Mouse (Mus musculus): ENCODE measurements at regions not wholly inside any gene's neighbourhood (a gene's known extent, or its start where the extent isn't known, plus 50 kb on each side); places are given as distances from the start of the nearest gene placed in this dataset.

DNA sequence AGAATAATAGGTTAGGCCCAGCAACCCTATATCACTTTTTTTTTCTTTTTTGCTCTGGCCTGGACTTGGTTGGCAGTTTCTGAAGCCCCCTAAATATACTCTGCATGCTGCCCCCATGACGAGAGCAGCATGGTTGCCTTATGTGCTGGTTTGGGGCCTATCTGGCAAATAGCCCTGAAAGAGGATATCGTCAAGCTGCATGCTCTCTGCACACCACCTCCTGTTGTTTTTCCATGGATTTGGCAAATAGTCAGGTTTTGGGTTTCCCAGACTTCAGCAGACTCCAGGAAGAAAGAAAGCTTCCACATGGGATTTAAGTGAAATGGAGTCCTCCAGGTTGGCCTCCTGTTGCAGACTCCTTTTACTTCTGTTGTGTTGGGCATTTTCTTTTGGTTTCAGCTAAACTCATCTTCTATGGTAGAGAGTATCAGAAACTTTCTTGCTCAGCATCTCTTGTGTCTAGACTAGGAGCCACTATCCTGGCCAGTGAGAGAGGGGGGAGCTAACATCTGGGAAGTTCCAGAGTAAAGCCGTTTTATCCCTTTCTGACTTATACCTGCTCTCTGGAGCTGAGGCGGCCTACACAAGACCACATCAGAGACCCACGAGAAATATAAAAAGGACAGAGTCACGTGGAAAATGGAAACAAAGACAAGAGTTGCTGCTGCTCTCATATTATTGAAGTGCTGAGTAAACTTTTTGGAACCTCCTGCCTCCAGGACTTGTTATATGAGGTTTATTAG lies 140.4 kb upstream of the Egfl6 start:
- no peak for DNase-seq (ENCODE audit: low spot score in 2 of 2)

DNA sequence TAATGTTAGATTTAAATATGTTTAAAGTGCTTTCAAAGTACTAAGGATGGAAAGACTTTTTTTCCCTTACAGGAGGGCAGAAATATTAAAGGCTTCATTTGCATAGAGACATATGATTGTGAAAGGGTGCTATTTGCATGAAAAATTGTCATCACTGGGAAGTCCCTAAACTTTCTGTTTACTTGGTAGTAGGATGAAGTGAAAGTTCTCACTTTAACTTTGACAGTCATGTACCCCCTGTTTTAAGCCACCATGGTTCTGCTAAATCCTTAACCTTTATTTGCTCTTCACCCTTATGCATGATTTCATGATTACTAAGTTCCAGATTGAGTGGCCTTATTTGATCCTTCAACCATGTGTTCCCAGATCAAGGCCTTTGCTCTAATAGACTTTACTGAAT lies 132.6 kb upstream of the Egfl6 start:
- DNase-seq (ENCODE audit: low spot score in 2 of 2) = no peak

DNA sequence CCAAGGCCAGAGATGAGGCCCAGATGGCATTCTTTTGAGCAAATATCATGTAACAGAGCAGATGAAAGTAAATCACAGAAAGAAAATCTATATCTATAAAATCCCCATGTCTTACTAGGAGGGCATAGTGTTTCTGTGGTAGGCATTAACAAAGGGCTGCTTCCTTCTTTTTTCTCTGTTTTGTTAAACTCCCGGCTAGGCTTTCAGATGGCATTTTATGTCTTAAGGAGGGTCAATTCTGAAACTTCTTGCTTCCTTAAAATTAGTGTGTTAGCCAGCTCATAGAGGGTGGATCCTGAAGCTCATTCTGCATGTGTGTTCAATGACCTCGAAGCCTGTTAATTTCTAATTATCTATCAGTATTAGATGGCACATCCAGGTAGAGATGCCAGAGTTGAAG lies 123.8 kb upstream of the Egfl6 start:
- no peak for DNase-seq (ENCODE audit: low spot score in 2 of 2)

DNA sequence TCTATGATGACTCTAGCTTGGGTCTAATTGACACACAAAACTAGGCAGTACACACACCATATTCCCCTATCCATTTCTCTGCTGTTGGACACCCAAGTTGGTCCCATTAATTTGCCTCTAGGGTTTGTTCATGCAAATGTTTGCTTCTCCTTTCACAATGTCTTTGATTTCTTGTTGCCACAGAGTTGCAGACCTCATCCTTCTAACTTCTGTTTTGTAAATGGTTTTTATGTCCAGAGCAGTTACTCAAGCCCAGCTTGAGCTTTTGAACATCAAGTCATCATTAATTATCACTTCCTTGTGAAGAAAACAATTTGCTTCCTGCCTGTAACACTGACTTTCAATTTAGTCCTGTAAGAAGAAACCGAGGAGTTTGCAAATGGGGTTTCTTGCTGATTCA lies 122.6 kb upstream of the Egfl6 start:
- DNase-seq (ENCODE audit: low spot score in 2 of 2) = no peak

DNA sequence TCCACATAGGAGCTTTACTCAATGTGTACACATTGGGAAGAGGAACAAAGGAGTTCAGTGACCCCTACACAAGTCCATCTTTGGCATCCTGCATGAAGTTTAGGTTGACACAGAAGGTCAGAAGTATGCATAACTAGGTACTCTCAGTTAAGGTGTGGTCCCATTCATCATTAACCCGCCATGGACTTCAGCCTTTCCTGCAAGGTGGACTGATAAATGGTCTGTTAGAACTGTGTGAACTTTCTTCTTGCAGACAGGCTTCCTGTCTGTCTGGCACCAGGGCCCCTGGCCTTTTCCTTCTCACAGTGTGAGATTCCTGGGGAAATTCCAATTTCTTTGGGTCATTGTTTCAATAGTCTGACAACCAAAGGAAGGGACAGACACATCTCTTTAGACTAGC lies 121.5 kb upstream of the Egfl6 start:
- no peak for DNase-seq (ENCODE audit: low spot score in 2 of 2)

DNA sequence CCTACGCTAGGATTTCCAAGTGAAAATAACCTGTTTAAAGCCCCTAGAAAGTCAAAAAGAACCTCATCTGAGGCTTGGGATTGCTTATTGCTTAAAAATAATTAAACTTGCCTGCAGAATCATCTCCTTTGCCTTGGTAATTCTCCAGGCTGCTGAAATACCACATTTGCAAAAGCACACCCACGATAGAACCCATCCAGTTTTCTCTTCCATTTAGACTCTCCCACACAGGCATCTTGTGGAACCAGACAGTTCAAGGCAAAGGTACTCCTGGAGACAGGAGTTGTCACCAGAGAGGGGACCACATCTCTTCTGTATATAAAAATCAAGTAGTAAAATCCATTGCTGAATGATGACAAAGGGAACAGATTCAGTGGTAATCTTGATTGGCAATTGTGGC lies 118.8 kb upstream of the Egfl6 start:
- DNase-seq (ENCODE audit: low spot score in 2 of 2) = no peak

DNA sequence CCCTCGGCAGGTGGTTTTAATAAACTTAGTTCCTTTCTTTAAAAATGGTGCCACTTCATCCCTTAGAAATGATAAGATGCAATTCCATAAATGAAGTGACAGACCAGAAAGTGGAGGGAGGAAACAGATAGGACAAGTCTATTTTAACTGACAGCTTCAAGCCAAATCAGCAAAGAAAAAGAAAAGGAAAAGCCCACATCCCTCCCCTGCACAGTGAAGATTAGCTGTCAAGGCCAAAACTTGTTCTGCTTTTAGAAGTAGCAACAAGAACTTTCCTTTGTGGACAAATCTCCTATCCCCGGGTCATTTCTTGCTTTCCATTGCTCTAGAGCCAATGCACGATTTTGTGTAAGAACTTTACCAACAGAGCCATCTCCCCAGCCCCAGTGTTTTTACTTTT lies 108.7 kb upstream of the Egfl6 start:
- no peak for DNase-seq (ENCODE audit: low spot score in 2 of 2)

DNA sequence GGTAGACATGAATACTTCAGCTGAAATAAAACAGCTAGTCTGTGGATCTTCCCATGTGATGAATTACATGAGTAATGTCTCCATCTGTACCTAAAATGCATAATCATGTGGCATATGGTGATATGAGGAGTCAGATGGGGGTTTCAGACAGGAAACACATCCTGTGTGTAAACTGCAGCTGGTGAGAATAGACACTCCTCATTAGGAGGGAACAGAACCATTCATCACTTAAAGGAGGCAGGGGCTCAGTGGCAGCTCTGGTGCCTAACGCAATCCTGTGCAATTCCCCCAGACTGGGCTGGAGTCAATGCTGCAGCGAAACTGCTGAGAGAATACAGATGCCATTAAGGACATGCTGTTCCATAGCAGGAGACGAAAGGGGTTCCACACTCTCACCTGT lies 103.3 kb upstream of the Egfl6 start:
- no peak for DNase-seq (ENCODE audit: low spot score in 2 of 2)

DNA sequence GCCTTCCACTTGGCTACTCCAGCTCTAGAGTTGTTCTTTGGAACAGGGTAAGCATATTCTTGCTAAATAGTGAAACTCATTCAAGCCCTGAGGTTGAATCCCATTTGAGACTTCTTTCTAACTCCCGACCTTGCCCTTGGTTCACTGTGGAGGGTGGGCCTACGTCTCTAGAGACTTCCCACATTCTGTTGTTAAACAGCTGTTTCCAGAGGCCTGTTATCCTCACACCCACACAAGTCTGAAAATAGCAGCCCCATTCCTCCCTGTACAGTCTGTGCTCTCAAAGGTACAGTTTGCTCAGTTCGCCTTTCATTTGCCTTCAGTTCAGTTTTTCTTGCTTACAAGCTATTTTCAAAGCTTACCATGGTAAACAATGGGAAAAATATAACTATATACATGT lies 87.9 kb upstream of the Egfl6 start:
- DNase-seq (ENCODE audit: low spot score in 2 of 2) = no peak

DNA sequence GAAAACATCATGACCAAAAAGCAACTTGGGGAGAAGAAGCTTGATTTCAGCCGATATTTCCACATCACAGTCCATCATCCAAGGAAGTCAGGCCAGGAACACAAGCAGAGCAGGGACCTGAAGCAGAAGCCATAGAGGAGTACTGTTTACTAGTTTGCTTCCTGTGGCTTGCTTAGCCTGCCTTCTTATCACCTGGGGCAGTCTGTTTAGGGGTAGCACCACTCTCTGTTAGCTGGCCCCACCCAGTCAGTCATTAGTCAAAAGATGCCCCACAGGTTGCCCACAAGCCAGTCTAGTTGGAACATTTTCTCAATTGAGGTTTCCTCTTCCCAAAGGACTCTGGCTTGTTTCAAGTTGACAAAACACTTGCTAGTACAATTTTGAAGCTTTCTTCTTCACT lies 87.1 kb upstream of the Egfl6 start:
- DNase-seq (ENCODE audit: low spot score in 2 of 2) = no peak

DNA sequence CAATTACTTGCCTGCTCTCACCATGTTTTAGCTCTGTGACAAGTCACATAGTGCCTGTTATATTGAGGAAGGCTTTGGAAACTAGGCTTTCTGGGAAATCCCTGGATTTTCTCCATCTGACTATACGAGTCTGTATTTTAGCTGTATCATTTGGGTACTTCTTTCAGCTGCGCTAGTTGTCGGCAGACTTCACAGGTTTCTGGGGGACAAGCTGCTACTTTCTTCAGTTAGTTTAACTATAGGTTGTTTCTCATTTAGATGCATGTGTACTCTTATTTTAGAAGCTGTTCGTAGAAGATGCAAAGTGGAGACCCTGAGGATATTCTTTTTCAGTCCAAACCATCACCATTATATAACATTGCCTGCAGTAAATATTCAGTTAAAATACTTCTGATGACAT lies 86.3 kb upstream of the Egfl6 start:
- no peak for DNase-seq (ENCODE audit: low spot score in 2 of 2)

DNA sequence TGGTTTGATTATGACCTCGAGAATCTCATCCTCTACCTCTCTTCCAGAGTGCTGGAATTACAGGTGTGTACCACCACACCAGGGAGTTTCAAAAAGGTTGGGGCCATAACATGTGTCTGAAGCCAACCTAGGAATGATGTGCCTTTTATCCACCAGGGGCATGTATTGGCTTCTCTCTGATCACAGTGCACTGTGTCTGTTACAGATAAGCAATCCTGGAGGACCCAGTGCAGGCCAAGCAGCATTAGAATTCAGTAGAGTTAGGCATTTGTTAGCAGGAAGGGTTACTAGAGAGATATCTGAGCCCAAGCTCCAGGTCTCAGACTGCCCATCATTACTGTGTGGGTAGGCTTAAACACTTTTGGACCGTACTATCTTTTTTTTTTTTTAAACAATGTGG lies 80.8 kb upstream of the Egfl6 start:
- DNase-seq (ENCODE audit: low spot score in 2 of 2) = no peak

DNA sequence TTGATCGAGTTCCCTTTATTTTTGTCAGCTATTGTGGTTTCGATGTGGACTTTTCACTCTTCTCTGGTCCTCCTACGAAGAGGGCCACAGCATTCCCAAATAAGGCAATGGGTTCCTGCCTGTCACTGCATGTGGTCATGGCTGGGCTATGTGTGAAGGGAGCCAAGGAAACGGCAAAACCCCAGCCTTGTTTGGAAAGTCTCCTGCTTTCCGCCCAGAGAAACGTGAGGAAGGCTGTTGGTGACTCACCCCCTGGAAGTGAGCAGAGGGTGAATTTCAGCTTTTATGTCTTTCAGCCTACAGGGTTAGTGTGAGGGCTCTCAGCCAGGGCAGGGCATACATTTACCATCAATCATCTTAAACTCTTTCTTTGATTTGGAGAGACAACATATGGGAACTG lies 76.3 kb upstream of the Egfl6 start:
- DNase-seq (ENCODE audit: low spot score in 2 of 2) = peak; percentile 14

DNA sequence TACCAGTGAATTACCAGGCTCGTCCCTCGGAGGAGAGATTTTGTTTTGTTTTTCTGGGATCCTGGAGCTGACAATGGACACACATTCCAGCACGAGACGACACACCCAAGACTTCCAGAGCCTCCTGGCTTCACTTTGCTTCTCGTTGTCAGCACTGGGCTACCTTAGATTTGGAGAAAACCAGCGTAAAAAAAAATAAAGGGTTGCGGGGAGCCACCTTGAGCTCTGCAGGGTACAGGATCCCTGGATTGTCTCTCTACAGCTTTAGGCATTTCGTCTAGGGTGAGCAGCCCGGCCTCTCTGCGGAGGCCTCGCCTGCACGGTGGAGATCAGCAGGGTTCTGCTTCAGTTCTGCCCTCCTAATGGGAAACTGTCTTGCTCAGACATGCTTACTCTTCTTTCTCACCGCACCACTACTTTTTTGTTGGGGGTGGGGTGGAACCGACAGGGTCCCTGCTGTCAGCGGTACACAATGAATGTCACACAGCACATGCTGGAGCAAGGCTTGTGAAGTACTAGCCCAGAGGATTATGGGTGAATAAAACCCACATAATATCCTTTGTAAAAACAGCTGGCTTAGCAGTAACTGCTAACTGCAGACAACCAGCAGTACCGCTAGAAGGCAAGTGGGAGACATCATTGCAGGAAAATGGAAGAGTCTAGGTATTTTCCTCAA lies 75.7 kb upstream of the Egfl6 start:
- DNase-seq (ENCODE audit: low spot score in 2 of 2) = peak; percentile 12 to 20

DNA sequence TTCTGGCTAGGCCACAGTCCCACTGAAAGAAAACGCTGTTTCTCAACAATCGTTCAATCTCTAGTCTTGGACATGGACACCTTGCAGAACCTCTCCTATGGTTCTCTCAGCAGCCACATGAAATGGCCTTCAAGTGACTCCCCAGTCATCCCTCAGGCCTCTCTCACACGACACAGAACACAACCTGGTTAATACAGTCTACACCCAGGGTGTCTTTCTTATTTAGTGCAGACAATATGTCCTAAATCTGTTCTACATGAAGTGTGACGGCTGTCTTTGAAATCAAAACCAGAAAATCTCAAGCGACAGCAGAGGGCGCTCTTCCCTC lies 75.2 kb upstream of the Egfl6 start:
- DNase-seq (ENCODE audit: low spot score in 2 of 2) = peak in 1 of 2 experiments; percentile 55

DNA sequence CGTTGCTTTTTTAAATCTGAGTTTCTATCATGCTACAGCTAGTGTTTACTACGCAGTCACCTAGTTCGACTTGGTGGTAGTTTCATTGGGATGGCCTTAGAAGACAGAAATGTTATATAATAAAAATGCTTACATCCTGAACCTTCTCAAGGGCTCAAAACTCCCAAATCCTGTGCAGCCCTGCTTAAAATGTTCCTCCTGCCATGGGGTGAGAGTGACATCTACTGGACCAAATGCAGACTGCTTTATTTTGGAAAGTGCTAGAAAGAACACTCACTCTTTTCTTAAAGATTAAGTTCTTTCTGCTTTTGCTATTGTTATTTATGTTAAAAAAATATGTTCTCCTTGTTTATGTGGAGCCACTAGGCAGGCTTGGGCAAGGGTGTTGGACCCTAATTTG lies 66.9 kb upstream of the Egfl6 start:
- DNase-seq (ENCODE audit: low spot score in 2 of 2) = peak in 1 of 2 experiments; percentile 15

DNA sequence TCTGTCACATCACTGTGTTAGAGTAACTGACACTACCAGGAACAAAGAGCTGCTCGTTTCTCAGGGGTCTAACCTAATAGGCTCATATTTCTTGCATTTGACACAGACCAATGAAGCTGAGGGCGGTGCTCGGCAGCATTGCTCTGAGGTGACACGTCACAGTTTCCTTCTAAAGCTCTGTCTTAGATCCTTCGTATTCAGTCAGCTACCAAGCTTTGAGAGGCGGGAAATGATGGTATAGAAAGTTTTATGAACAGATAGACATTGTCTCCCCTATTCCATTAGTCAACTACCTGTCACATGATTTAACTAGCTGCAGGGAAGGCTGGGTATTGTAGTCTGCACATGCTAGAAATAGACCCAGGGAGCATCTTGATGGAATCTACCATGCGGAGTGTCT lies 60.2 kb upstream of the Egfl6 start:
- no peak for DNase-seq (ENCODE audit: low spot score in 2 of 2)

DNA sequence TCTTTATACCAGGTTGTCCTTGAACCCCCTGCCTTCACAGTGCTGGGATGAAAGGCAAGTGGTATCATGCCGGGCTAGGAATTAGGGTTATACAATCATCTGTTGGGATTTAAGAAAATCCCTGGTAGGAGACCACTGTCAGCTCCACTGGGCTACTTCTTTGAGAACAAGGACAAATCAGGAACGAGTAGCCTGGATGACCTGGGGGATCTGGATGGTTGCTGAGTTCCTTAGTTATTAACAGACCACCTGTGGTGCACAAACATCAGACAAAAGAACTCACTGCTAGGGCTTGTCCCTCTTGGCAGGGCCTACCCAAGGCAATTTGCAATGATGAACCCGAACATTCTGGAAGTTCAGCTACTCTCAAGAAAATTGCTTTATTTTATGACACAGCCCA lies 55.7 kb upstream of the Egfl6 start:
- no peak for DNase-seq (ENCODE audit: low spot score in 2 of 2)

DNA sequence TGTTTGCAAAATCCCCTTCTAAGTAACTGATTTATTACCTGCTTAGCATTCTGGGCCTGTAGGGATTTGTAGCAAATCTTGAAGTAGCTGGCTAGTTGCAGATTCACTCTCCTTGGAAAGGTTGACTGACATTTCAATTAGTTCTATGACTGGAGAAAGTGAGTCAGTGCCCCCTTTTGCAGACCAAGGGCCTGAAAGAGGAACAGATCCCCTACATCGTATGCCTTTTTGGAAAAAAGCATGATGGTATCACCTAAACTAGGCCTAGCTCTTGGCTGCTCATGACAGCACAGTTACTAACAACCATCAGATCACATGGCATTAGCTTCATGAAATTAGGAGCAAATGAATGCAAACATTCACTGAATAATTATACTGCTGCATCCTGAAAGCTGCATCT lies 54.7 kb upstream of the Egfl6 start:
- DNase-seq (ENCODE audit: low spot score in 2 of 2) = no peak

All from frontal cortex, postnatal 10 days (tissue).